Mouse (Mus musculus) hindbrain, embryonic 11.5 days (tissue): Measurements from ENCODE around the gene Fbxo28. TPM values are rescaled to one million over a fixed set of nuclear protein-coding genes. Genes with fewer than 3 reads are reported as not detected.

Source experiments
- ATAC-seq: fragments of 200-750 bp; cut with Nextera tagmentation; 2 replicates; pipeline ENCODE4 v1.8.0; 2017; ENCODE audit warnings: mild to moderate bottlenecking, moderate TSS enrichment, moderate library complexity; ENCODE audit not compliant: low FRiP score
- DNase-seq: peaks from one replicate; pipeline ENCODE4 v3.0.0-alpha.2; 2015; ENCODE audit warnings: low spot score
- H3K27ac ChIP-seq: fragments of 300-500 bp; sonication (generic); 2 replicates; pipeline ENCODE4 v1.5.1; 2014; ENCODE audit warnings: mild to moderate bottlenecking, low read depth, low read length
- H3K27me3 ChIP-seq: fragments of 300-500 bp; sonication (generic); 2 replicates; pipeline ENCODE4 v1.6.1; 2014; ENCODE audit warnings: mild to moderate bottlenecking, low read length, moderate library complexity, mixed read lengths; ENCODE audit not compliant: control insufficient read depth, insufficient read depth
- H3K36me3 ChIP-seq: fragments of 300-500 bp; sonication (generic); 2 replicates; pipeline ENCODE4 v1.6.1; 2014; ENCODE audit warnings: mild to moderate bottlenecking, low read length, moderate library complexity, mixed read lengths; ENCODE audit not compliant: control insufficient read depth, insufficient read depth
- H3K4me1 ChIP-seq: fragments of 300-500 bp; sonication (generic); replicated peaks from 2 replicates; pipeline ENCODE4 v1.6.1; 2014; ENCODE audit warnings: low read length, mixed read lengths; ENCODE audit not compliant: control insufficient read depth, insufficient read depth
- H3K4me2 ChIP-seq: fragments of 300-500 bp; sonication (generic); replicated peaks from 2 replicates; pipeline ENCODE4 v1.6.1; 2014; ENCODE audit warnings: mild to moderate bottlenecking, low read depth, low read length
- H3K4me3 ChIP-seq: fragments of 300-500 bp; sonication (generic); 2 replicates; pipeline ENCODE4 v1.5.1; 2014; ENCODE audit warnings: low read depth, low read length
- H3K9ac ChIP-seq: fragments of 300-500 bp; sonication (generic); 2 replicates; pipeline ENCODE4 v1.6.1; 2014; ENCODE audit warnings: low read depth, low read length
- H3K9me3 ChIP-seq: fragments of 300-500 bp; sonication (generic); 2 replicates; pipeline ENCODE4 v1.6.1; 2016; ENCODE audit warnings: low read length; ENCODE audit not compliant: control insufficient read depth
- WGBS: fragments of 180-500 bp; shearing (Covaris S2); extraction: QIAGEN DNeasy Blood & Tissue Kit; methylation state at CpG from one replicate; pipeline ENCODE4 v1.1.7; 2014; 5-methylcytosine and 5-hydroxymethylcytosine counted together
- polyA plus RNA-seq: library from polyadenylated mRNA; unstranded; fragments of >200 nt; fragmentation: Nextera tagmentation; extraction: Ambion mirVana; gene quantifications from 2 replicates; pipeline ENCODE4 v1.2.1, GENCODE M21; 2014

The Fbxo28 gene
- polyA plus RNA-seq, 1 experiment from 2014 or later = 35.7 TPM

GRCm38 (mm10) chr1:182310316-182310715 is 31.1 kb downstream of the Fbxo28 start:
- H3K4me1 ChIP-seq = no peaks in the 10 kb centered on the region
- H3K36me3 ChIP-seq = 0 out of 2 replicates have a peak, but pooled peaks cover 4% of the 10 kb centered on the region
- ATAC-seq (no peak), DNase-seq (no peak)
- no peak overlapping the region for H3K4me3 ChIP-seq
- no peak overlapping the region for H3K27ac ChIP-seq
- WGBS = 87% methylated on average over 2 of the region's 2 CpGs
- no peak overlapping the region for H3K9ac ChIP-seq
- H3K27me3 ChIP-seq = no peaks in the 10 kb centered on the region
- no peaks in the 10 kb centered on the region for H3K9me3 ChIP-seq
- no peak overlapping the region for H3K4me2 ChIP-seq

GRCm38 (mm10) chr1:182309403-182309802 is 32.0 kb downstream of the Fbxo28 start:
- Histone ChIP-seq H3K4me2 (no peak overlapping the region), H3K9me3 (no peaks in the 10 kb centered on the region), H3K9ac (no peak overlapping the region), H3K27me3 (no peaks in the 10 kb centered on the region), H3K27ac (no peak overlapping the region), H3K4me1 (no peaks in the 10 kb centered on the region), H3K4me3 (no peak overlapping the region), H3K36me3 (0 out of 2 replicates have a peak, but pooled peaks cover 2% of the 10 kb centered on the region)
- DNase-seq (no peak), ATAC-seq (no peak)
- 82% methylated on average over 5 of the region's 5 CpGs for WGBS

- DNase-seq (no peak), ATAC-seq (no peak)
- H3K27ac ChIP-seq = no peak overlapping the region
- no peak overlapping the region for H3K4me3 ChIP-seq
- H3K4me2 ChIP-seq = no peak overlapping the region
- H3K9ac ChIP-seq = no peak overlapping the region
- 89% methylated on average over 5 of the region's 5 CpGs for WGBS
- H3K36me3 ChIP-seq = no peaks in the 10 kb centered on the region
- H3K9me3 ChIP-seq = no peaks in the 10 kb centered on the region
- no peaks in the 10 kb centered on the region for H3K27me3 ChIP-seq
- H3K4me1 ChIP-seq = no peaks in the 10 kb centered on the region
These were observed 38.5 kb downstream of the Fbxo28 start for GRCm38 (mm10) chr1:182302916-182303315.

- Histone ChIP-seq H3K4me2 (no peak overlapping the region), H3K27me3 (no peaks in the 10 kb centered on the region), H3K27ac (no peak overlapping the region), H3K9ac (no peak overlapping the region), H3K36me3 (no peaks in the 10 kb centered on the region), H3K4me1 (no peaks in the 10 kb centered on the region), H3K9me3 (no peaks in the 10 kb centered on the region), H3K4me3 (no peak overlapping the region)
- WGBS = 85% methylated on average over 6 of the region's 6 CpGs
- DNase-seq = no peak
- no peak for ATAC-seq
These were observed 39.1 kb downstream of the Fbxo28 start for GRCm38 (mm10) chr1:182302176-182302870.

- no peak for ATAC-seq
- Histone ChIP-seq H3K27me3 (no peaks in the 10 kb centered on the region), H3K4me3 (no peak overlapping the region), H3K4me2 (no peak overlapping the region), H3K4me1 (no peaks in the 10 kb centered on the region), H3K27ac (no peak overlapping the region), H3K36me3 (no peaks in the 10 kb centered on the region), H3K9ac (no peak overlapping the region), H3K9me3 (no peaks in the 10 kb centered on the region)
- 94% methylated on average over 5 of the region's 5 CpGs for WGBS
- no peak for DNase-seq
These were observed 43.6 kb downstream of the Fbxo28 start for GRCm38 (mm10) chr1:182297821-182298220.

- no peak overlapping the region for H3K4me3 ChIP-seq
- WGBS = 48% methylated on average over 3 of the region's 3 CpGs
- no peak overlapping the region for H3K9ac ChIP-seq
These were observed 44.2 kb downstream of the Fbxo28 start for GRCm38 (mm10) chr1:182297246-182297645.

GRCm38 (mm10) chr1:182296816-182297215 is 44.6 kb downstream of the Fbxo28 start:
- ATAC-seq (no peak), DNase-seq (no peak)
- no peaks in the 10 kb centered on the region for H3K27me3 ChIP-seq
- no peak overlapping the region for H3K27ac ChIP-seq
- H3K4me2 ChIP-seq = no peak overlapping the region
- 74% methylated on average over 6 of the region's 6 CpGs for WGBS
- no peak overlapping the region for H3K9ac ChIP-seq
- no peak overlapping the region for H3K4me3 ChIP-seq
- H3K36me3 ChIP-seq = no peaks in the 10 kb centered on the region
- no peaks in the 10 kb centered on the region for H3K9me3 ChIP-seq
- H3K4me1 ChIP-seq = no peaks in the 10 kb centered on the region

More at GRCm38 (mm10) chr1:182297246-182297645, 44.2 kb downstream of the Fbxo28 start:
- DNase-seq (no peak), ATAC-seq (no peak)
- H3K9me3 ChIP-seq = no peaks in the 10 kb centered on the region
- H3K27ac ChIP-seq = no peak overlapping the region
- no peaks in the 10 kb centered on the region for H3K27me3 ChIP-seq
- H3K36me3 ChIP-seq = no peaks in the 10 kb centered on the region
- no peak overlapping the region for H3K4me2 ChIP-seq
- H3K4me1 ChIP-seq = no peaks in the 10 kb centered on the region

GRCm38 (mm10) chr1:182296141-182296540 is 45.3 kb downstream of the Fbxo28 start:
- no peak overlapping the region for H3K4me2 ChIP-seq
- H3K9ac ChIP-seq = no peak overlapping the region
- no peaks in the 10 kb centered on the region for H3K4me1 ChIP-seq
- no peaks in the 10 kb centered on the region for H3K27me3 ChIP-seq
- no peak for DNase-seq
- no peak overlapping the region for H3K4me3 ChIP-seq
- WGBS = 83% methylated on average over 6 of the region's 6 CpGs
- H3K36me3 ChIP-seq = no peaks in the 10 kb centered on the region
- H3K27ac ChIP-seq = no peak overlapping the region
- no peak for ATAC-seq
- no peaks in the 10 kb centered on the region for H3K9me3 ChIP-seq

- 77% methylated on average over 4 of the region's 4 CpGs for WGBS
- Histone ChIP-seq H3K27me3 (no peaks in the 10 kb centered on the region), H3K36me3 (no peaks in the 10 kb centered on the region)
These were observed 49.1 kb downstream of the Fbxo28 start for GRCm38 (mm10) chr1:182292291-182292690.

More at GRCm38 (mm10) chr1:182292291-182292690, 49.1 kb downstream of the Fbxo28 start:
- Histone ChIP-seq H3K4me3 (no peak overlapping the region), H3K4me1 (no peaks in the 10 kb centered on the region), H3K9ac (no peak overlapping the region), H3K4me2 (no peak overlapping the region), H3K27ac (no peak overlapping the region), H3K9me3 (no peaks in the 10 kb centered on the region)
- DNase-seq (no peak), ATAC-seq (no peak)
